Mouse (Mus musculus): ENCODE results near the gene Emc7.

- TF ChIP-seq ZC3H11A (IDR thresholded peaks at IDR 0.05; ENCODE audit: borderline replicate concordance, low read depth, low read length) = no peak
- TF ChIP-seq CHD2 (IDR thresholded peaks at IDR 0.05; ENCODE audit: low read depth, low read length) = no peak
- no peak for TF ChIP-seq ZNF384 (IDR thresholded peaks at IDR 0.05; ENCODE audit: low read depth, low read length)
- no peak for TF ChIP-seq HCFC1 (IDR thresholded peaks at IDR 0.05; ENCODE audit: borderline replicate concordance, insufficient read depth, low read length)
Measured at GRCm38 (mm10) chr2:112483334-112483651, 28.5 kb downstream of the Emc7 start.
